13 mouse cellular contexts compared by ENCODE assay signal in genomic region chr11:109040519-109040916, GRCm38 (mm10).
A peak's percentile ranks its signal among the peaks of the same experiment; 100 is the strongest.
DNase-seq lines count a peak whose midpoint lies in the region; ATAC-seq lines count a peak whose summit lies in the region.
"Had no signal": no experiment of that assay in that cellular context is flagged by ENCODE, and none has a peak within 500 bp of the region (broad histone marks: within the 10 kb centered on the region; RNA-seq: fewer than 3 reads in every experiment).

No protein-coding gene starts in this region.

- H3K9ac ChIP-seq in hindbrain, embryonic 15.5 days: no peak overlapping the region
- H3K9ac ChIP-seq: kidney, embryonic 15.5 days; liver, embryonic 13.5 days had no signal

- H3K27ac ChIP-seq in brown adipose tissue, adult 24 weeks (replicated peaks; ENCODE audit: low read depth, low read length): peak overlapping the region; percentile 95
- no peak overlapping the region for H3K27ac ChIP-seq in embryonic facial prominence, embryonic 10.5 days (replicated peaks)
- peak overlapping the region; percentile 15; the same call in 1 of the 2 replicates for H3K27ac ChIP-seq in hindbrain, embryonic 15.5 days (replicated peaks)
- H3K27ac ChIP-seq: kidney, embryonic 15.5 days; liver, embryonic 13.5 days had no signal

- 43% methylated on average over 7 of the region's 7 CpGs for WGBS in embryonic facial prominence, embryonic 10.5 days
- WGBS in hindbrain, embryonic 15.5 days: 31% methylated on average over 7 of the region's 7 CpGs

- H3K9me3 ChIP-seq in embryonic facial prominence, embryonic 10.5 days: no peaks in the 10 kb centered on the region
- H3K9me3 ChIP-seq in hindbrain, embryonic 15.5 days: no peaks in the 10 kb centered on the region
- H3K9me3 ChIP-seq: kidney, embryonic 15.5 days; liver, embryonic 13.5 days had no signal

- H3K27me3 ChIP-seq in embryonic facial prominence, embryonic 10.5 days (replicated peaks; ENCODE audit: low read depth, poor library complexity, severe bottlenecking): no peaks in the 10 kb centered on the region; the same call in 1 of the 2 replicates
- H3K27me3 ChIP-seq in hindbrain, embryonic 15.5 days: no peaks in the 10 kb centered on the region
- H3K27me3 ChIP-seq: kidney, embryonic 15.5 days; liver, embryonic 13.5 days had no signal

- 0 out of 2 replicates have a peak overlapping the region, but pooled peaks have one; percentile 3 for H3K4me2 ChIP-seq in hindbrain, embryonic 15.5 days
- H3K4me2 ChIP-seq: kidney, embryonic 15.5 days; liver, embryonic 13.5 days had no signal

- intact Hi-C loops in left cerebral cortex, postnatal 4 days (cut with DNase I): no loop called here
- intact Hi-C loops in left cerebral cortex, postnatal 14 days (cut with DNase I): no loop called here

- H3K4me3 ChIP-seq in brown adipose tissue, adult 24 weeks (ENCODE audit: insufficient read depth, low read depth, low read length): no peak overlapping the region
- no peak overlapping the region for H3K4me3 ChIP-seq in embryonic facial prominence, embryonic 10.5 days
- no peak overlapping the region for H3K4me3 ChIP-seq in hindbrain, embryonic 15.5 days
- H3K4me3 ChIP-seq: kidney, embryonic 15.5 days; liver, embryonic 13.5 days had no signal

- peaks cover 13% of the 10 kb centered on the region for H3K4me1 ChIP-seq in brown adipose tissue, adult 24 weeks (ENCODE audit: control insufficient read depth, insufficient read depth, insufficient read length, low read length)
- H3K4me1 ChIP-seq in embryonic facial prominence, embryonic 10.5 days: peaks cover 19% of the 10 kb centered on the region
- peaks cover 13% of the 10 kb centered on the region for H3K4me1 ChIP-seq in hindbrain, embryonic 15.5 days (replicated peaks)
- H3K4me1 ChIP-seq: liver, embryonic 13.5 days had no signal

- peak; percentile 76 for ATAC-seq in hindbrain, embryonic 15.5 days (ENCODE audit: low FRiP score, low read depth)

- H3K36me3 ChIP-seq in embryonic facial prominence, embryonic 10.5 days (replicated peaks): no peaks in the 10 kb centered on the region
- no peaks in the 10 kb centered on the region for H3K36me3 ChIP-seq in hindbrain, embryonic 15.5 days
- H3K36me3 ChIP-seq: kidney, embryonic 15.5 days; liver, embryonic 13.5 days had no signal

- peak; percentile 89 for DNase-seq in left cerebral cortex, postnatal 4 days
- DNase-seq in left cerebral cortex, postnatal 14 days (ENCODE audit: low spot score in 2 of 2): no peak
- peak; percentile 13 for DNase-seq in embryonic facial prominence, embryonic 10.5 days (ENCODE audit: low spot score)
- no peak for DNase-seq in layer of hippocampus, postnatal 14 days (ENCODE audit: low spot score in 2 of 2)
- DNase-seq in kidney, postnatal 25 days: no peak
- DNase-seq in gastrocnemius, adult 18-20 months (ENCODE audit: low spot score): no peak
- DNase-seq: gastrocnemius, postnatal 10 days; heart, postnatal 36 days; liver, embryonic 13.5 days; thymus, adult 2 months had no signal

Comparison
In these comparisons a context has a peak if more than half of its experiments do, and no peak if none do; other contexts are left out.
1. DNase-seq: peak in left cerebral cortex, postnatal 4 days (single experiment) and embryonic facial prominence, embryonic 10.5 days (single experiment); none in left cerebral cortex, postnatal 14 days (0 of 2), layer of hippocampus, postnatal 14 days (0 of 2), kidney, postnatal 25 days (0 of 2) and gastrocnemius, adult 18-20 months (single experiment).